Mouse (Mus musculus) CH12.LX (cell line): Measurements from ENCODE around the gene Ccdc148.

ENCODE experiments used
- CTCF ChIP-seq, 2 experiments: IDR thresholded peaks in 1 of 2; conservative IDR thresholded peaks in 1 of 2; 2 replicates each; pipeline ENCODE4 v1.5.1; 2011 to 2012; ENCODE audit warnings: low read depth in 2 of 2, low read length in 2 of 2, improper control_type of control experiment in 1 of 2, inconsistent platforms in 1 of 2, mild to moderate bottlenecking in 1 of 2, moderate library complexity in 1 of 2
- JUN ChIP-seq: IDR thresholded peaks from 2 replicates; pipeline ENCODE4 v1.6.1; 2011; ENCODE audit warnings: low read depth, mild to moderate bottlenecking, low read length, improper control_type of control experiment, moderate library complexity; ENCODE audit not compliant: insufficient read depth
- MAX ChIP-seq: IDR thresholded peaks from 2 replicates; pipeline ENCODE4 v1.6.1; 2011; ENCODE audit warnings: low read length, improper control_type of control experiment
- MYC ChIP-seq: IDR thresholded peaks from 2 replicates; pipeline ENCODE4 v1.6.1; 2011; ENCODE audit warnings: low read depth, mild to moderate bottlenecking, improper control_type of control experiment, low read length
- POLR2A ChIP-seq: IDR thresholded peaks from 2 replicates; pipeline ENCODE4 v1.6.1; 2011; ENCODE audit warnings: low read depth, mild to moderate bottlenecking, improper control_type of control experiment, low read length

GRCm38 (mm10) chr2:58978095-58978494 is 182.4 kb downstream of the Ccdc148 start:
- TF ChIP-seq CTCF (conservative IDR thresholded peaks at IDR 0.05 in 1 of 2, IDR thresholded peaks at IDR 0.05 in 1 of 2; ENCODE audit: low read depth in 2 of 2, low read length in 2 of 2) = no peak
- TF ChIP-seq MYC = no peak
- TF ChIP-seq MAX = no peak
- TF ChIP-seq POLR2A = no peak
- TF ChIP-seq JUN = no peak
